Mouse (Mus musculus): ENCODE data around the gene Rab40c. TPM values are rescaled to one million over a fixed set of nuclear protein-coding genes. Genes with fewer than 3 reads are reported as not detected.

Rab40c gene
- total and polyA plus RNA-seq, 3 experiments = 9.3 to 12.4 (median 10.8) TPM

DNA sequence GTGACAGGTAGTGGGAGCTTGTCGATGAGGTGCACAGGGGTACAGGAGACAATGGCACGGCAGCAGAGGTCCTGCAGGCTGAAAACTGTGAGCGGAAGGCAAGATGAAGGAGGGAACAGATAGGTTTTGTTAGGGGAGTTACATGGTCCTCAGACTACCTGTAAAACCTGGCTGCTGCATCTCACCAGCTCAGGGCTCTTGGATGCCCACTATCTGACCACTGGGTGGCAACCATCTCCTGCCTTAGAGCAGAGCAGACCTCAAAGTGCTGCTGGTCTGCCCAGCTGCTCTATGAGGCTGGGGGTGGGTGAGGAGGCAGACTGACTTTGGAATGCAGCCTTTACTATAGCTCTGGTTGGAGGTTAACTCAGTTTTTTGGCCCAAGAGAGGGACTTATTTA is 35.7 kb downstream of the Rab40c start:
- Histone ChIP-seq H3K27me3 (ENCODE audit: insufficient read depth, low read length) (no peaks in the 10 kb centered on the region), H3K4me3 (ENCODE audit: low read depth, low read length) (no peak overlapping the region), H3K9me3 (replicated peaks) (no peaks in the 10 kb centered on the region), H3K4me1 (ENCODE audit: insufficient read depth, low read depth, low read length) (peaks cover 12% of the 10 kb centered on the region), H3K36me3 (replicated peaks) (peaks cover 99% of the 10 kb centered on the region)
- TF ChIP-seq CTCF (IDR thresholded peaks at IDR 0.05; ENCODE audit: low read depth, low read length) = no peak
- TF ChIP-seq TAL1 (conservative IDR thresholded peaks at IDR 0.05; ENCODE audit: low read depth, low read length) = no peak
- no peak for TF ChIP-seq GATA2 (IDR thresholded peaks at IDR 0.05; ENCODE audit: borderline replicate concordance, low read depth, low read length)
- DNase-seq (ENCODE audit: low spot score) = no peak
- ATAC-seq (ENCODE audit: extremely low read depth, insufficient number of reproducible peaks, low FRiP score, poor library complexity, severe bottlenecking) = no peak

DNA sequence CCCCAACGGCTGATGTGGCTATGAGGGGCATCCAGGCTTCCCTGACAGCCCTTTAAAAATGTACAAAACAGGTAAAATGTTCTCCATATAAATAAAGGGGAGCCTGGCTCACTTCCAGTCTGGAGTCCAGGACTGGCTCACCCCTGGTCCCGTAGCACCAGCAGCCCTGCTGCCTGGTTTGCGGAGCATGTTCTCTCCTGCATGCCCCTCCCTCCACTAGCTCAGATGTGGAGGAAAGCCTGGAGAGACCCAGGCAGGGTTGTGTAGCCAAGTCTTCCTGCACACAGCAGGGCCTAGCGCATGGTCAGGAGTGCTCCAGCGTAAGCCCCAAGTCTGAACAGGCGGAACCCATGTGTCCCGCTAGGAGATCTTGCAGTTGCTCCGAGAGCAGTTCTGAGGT is 36.3 kb downstream of the Rab40c start:
- no peaks in the 10 kb centered on the region for H3K9me3 ChIP-seq (replicated peaks)
- H3K36me3 ChIP-seq (replicated peaks) = peaks cover 99% of the 10 kb centered on the region
- DNase-seq (ENCODE audit: low spot score) = no peak
- H3K4me3 ChIP-seq (ENCODE audit: low read depth, low read length) = no peak overlapping the region
- ATAC-seq (ENCODE audit: extremely low read depth, insufficient number of reproducible peaks, low FRiP score, poor library complexity, severe bottlenecking) = no peak
- H3K4me1 ChIP-seq (ENCODE audit: insufficient read depth, low read depth, low read length) = peaks cover 12% of the 10 kb centered on the region
- no peaks in the 10 kb centered on the region for H3K27me3 ChIP-seq (ENCODE audit: insufficient read depth, low read length)
- TF ChIP-seq GATA2 (IDR thresholded peaks at IDR 0.05; ENCODE audit: borderline replicate concordance, low read depth, low read length) (no peak), GATA1 (IDR thresholded peaks at IDR 0.05; ENCODE audit: borderline replicate concordance, low read length) (no peak), TAL1 (conservative IDR thresholded peaks at IDR 0.05; ENCODE audit: low read depth, low read length) (no peak), POLR2AphosphoS5 (IDR thresholded peaks at IDR 0.05; ENCODE audit: insufficient replicate concordance, low read depth, low read length) (no peak), CTCF (IDR thresholded peaks at IDR 0.05; ENCODE audit: low read depth, low read length) (no peak)

DNA sequence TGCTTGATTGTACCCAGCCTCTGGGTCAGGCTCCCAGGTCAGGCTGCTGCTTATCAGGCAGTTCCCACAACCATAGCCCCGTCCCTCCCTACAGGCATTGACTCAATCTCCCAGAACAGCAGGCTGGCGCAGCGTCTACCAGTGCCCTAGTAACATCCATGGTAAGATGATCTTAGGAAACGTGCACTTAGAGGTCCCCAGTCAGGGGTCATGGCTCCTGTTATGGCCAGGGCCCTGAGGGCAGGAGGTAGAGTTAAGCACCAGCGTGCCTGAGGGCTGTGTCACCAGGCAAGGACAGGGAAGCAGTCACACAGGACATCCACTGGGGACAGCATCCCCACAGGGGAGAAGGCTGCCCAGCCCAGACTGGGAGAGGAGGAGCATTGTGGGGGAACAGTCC is 37.2 kb downstream of the Rab40c start:
- Histone ChIP-seq H3K27me3 (ENCODE audit: insufficient read depth, low read length) (no peaks in the 10 kb centered on the region), H3K36me3 (replicated peaks) (peaks cover 98% of the 10 kb centered on the region), H3K9me3 (replicated peaks) (no peaks in the 10 kb centered on the region), H3K4me3 (ENCODE audit: low read depth, low read length) (no peak overlapping the region), H3K4me1 (ENCODE audit: insufficient read depth, low read depth, low read length) (peaks cover 7% of the 10 kb centered on the region)
- TF ChIP-seq GATA2 (IDR thresholded peaks at IDR 0.05; ENCODE audit: borderline replicate concordance, low read depth, low read length) (no peak), CTCF (IDR thresholded peaks at IDR 0.05; ENCODE audit: low read depth, low read length) (no peak), POLR2AphosphoS5 (IDR thresholded peaks at IDR 0.05; ENCODE audit: insufficient replicate concordance, low read depth, low read length) (no peak), GATA1 (IDR thresholded peaks at IDR 0.05; ENCODE audit: borderline replicate concordance, low read length) (no peak), TAL1 (conservative IDR thresholded peaks at IDR 0.05; ENCODE audit: low read depth, low read length) (no peak)
- DNase-seq (ENCODE audit: low spot score) = no peak
- ATAC-seq (ENCODE audit: extremely low read depth, insufficient number of reproducible peaks, low FRiP score, poor library complexity, severe bottlenecking) = no peak

DNA sequence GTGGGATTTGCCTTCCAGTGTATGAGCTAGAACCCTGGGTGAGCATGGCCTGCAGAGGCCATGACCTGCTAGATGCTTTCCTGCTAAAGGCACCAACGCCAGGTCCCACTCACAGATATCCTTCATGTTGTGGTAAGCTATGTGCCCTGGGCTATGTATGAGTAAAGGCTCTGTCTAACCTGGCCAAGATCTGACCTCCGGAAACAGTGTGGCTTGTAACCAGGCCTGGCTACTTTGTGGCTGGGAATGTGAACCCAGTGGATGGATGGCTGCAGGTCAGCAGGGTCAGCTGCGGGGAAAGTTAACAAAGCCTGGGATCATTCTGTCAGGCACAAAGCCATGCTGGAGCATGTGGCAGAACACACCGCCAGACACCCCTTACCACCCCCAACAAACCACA is 37.8 kb downstream of the Rab40c start:
- no peaks in the 10 kb centered on the region for H3K27me3 ChIP-seq (ENCODE audit: insufficient read depth, low read length)
- DNase-seq (ENCODE audit: low spot score) (no peak), ATAC-seq (ENCODE audit: extremely low read depth, insufficient number of reproducible peaks, low FRiP score, poor library complexity, severe bottlenecking) (no peak)
- H3K9me3 ChIP-seq (replicated peaks) = no peaks in the 10 kb centered on the region
- H3K36me3 ChIP-seq (replicated peaks) = peaks cover 98% of the 10 kb centered on the region
- TF ChIP-seq TAL1 (conservative IDR thresholded peaks at IDR 0.05; ENCODE audit: low read depth, low read length) = no peak
- no peak for TF ChIP-seq GATA2 (IDR thresholded peaks at IDR 0.05; ENCODE audit: borderline replicate concordance, low read depth, low read length)
- TF ChIP-seq GATA1 (IDR thresholded peaks at IDR 0.05; ENCODE audit: borderline replicate concordance, low read length) = no peak
- peaks cover 11% of the 10 kb centered on the region for H3K4me1 ChIP-seq (ENCODE audit: insufficient read depth, low read depth, low read length)
- H3K4me3 ChIP-seq (ENCODE audit: low read depth, low read length) = no peak overlapping the region

DNA sequence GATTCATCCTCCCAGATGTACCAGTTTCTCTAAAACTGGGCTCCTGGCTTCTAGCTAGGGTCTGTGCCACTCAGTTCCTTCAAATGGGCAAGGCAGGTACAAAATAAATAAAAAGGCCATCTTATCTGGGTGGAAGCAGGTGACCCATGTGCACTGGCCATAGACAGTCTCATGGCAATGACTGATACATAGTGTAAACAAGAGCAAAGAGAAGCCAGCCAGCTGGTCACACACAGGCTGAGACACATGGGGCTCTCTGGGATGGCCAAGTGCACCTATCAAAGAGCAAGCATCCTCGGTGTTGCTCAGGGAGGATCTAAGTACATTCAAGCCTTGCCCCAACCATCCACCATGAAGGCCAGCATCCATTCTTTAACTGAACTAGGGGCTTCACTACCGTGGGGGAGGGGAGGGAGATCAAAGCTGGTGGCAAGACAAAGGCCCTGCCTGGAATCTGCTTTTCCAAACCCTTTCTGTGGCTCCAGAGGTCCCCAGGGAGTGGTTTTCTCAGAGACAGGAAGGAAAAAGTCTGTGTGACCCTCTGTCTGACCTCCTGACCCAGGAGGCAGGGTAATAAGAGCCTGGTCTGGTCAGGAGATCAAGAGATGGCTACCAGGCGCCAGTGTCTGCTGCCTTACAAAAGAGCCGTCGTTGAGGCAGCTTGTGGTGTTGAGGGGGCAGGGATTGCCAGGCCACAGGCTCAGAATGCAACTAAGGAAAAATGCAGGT is 38.5 kb downstream of the Rab40c start:
- no peak for DNase-seq (ENCODE audit: low spot score)
- Histone ChIP-seq H3K4me1 (ENCODE audit: insufficient read depth, low read depth, low read length) (peaks cover 16% of the 10 kb centered on the region), H3K9me3 (replicated peaks) (no peaks in the 10 kb centered on the region), H3K27me3 (ENCODE audit: insufficient read depth, low read length) (no peaks in the 10 kb centered on the region), H3K4me3 (ENCODE audit: low read depth, low read length) (no peak overlapping the region), H3K36me3 (replicated peaks) (peaks cover 96% of the 10 kb centered on the region)
- TF ChIP-seq GATA1 (IDR thresholded peaks at IDR 0.05; ENCODE audit: borderline replicate concordance, low read length) (no peak), TAL1 (conservative IDR thresholded peaks at IDR 0.05; ENCODE audit: low read depth, low read length) (no peak), CTCF (IDR thresholded peaks at IDR 0.05; ENCODE audit: low read depth, low read length) (no peak), POLR2AphosphoS5 (IDR thresholded peaks at IDR 0.05; ENCODE audit: insufficient replicate concordance, low read depth, low read length) (no peak), GATA2 (IDR thresholded peaks at IDR 0.05; ENCODE audit: borderline replicate concordance, low read depth, low read length) (no peak)
- no peak for ATAC-seq (ENCODE audit: extremely low read depth, insufficient number of reproducible peaks, low FRiP score, poor library complexity, severe bottlenecking)

DNA sequence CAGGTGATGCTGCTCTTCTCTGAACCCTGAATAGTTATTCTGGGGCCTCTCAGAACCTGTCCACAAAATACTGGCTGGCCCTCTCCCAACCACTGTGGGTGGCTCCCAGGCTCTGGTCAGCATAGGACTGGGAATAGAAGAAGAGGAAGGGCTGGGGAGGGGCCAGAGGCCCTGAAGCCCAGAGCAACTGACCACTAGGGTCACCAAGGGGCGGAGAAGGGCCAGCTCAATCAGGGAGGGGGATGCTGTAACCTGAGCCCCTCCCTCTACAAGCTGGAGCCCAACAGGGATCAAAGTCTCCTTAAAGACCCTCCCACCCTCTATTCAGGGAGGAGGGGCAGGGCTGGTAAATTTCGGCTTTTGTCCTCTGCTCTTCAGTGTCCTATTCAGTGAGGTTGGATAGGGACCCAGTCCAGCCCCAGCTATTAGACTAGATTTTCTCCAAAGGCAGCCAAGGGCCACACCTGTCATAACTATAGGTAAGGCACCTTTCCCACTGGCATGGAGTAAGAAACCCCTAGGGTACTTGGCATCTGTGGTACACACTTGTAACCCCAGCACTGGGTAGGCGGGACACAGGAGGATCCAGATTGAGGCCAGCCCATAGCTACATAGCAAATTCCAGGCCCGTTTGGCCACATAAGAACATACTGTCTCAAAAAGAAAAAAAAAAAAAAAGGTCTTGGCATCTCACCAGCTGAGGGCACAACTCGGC is 39.2 kb downstream of the Rab40c start, which contains the start of gene Wfikkn1:
Wfikkn1 (minus strand) TSS at position 663 of the 715 bp plus-strand sequence.
- Histone ChIP-seq H3K27me3 (ENCODE audit: insufficient read depth, low read length) (no peaks in the 10 kb centered on the region), H3K4me3 (ENCODE audit: low read depth, low read length) (no peak within 1 kb of the TSS), H3K4me1 (ENCODE audit: insufficient read depth, low read depth, low read length) (peaks cover 19% of the 10 kb centered on the region), H3K9me3 (replicated peaks) (no peaks in the 10 kb centered on the region), H3K36me3 (replicated peaks) (peaks cover 89% of the 10 kb centered on the region)
- DNase-seq (ENCODE audit: low spot score) = no peak
- no peak for TF ChIP-seq POLR2AphosphoS5 (IDR thresholded peaks at IDR 0.05; ENCODE audit: insufficient replicate concordance, low read depth, low read length)
- TF ChIP-seq GATA2 (IDR thresholded peaks at IDR 0.05; ENCODE audit: borderline replicate concordance, low read depth, low read length) = no peak
- TF ChIP-seq TAL1 (conservative IDR thresholded peaks at IDR 0.05; ENCODE audit: low read depth, low read length) = no peak
- TF ChIP-seq CTCF (IDR thresholded peaks at IDR 0.05; ENCODE audit: low read depth, low read length) = no peak
- TF ChIP-seq GATA1 (IDR thresholded peaks at IDR 0.05; ENCODE audit: borderline replicate concordance, low read length) = no peak
- no peak for ATAC-seq (ENCODE audit: extremely low read depth, insufficient number of reproducible peaks, low FRiP score, poor library complexity, severe bottlenecking)

Measured in G1E (cell line).